Mouse (Mus musculus) heart, embryonic 12.5 days (tissue): Measurements from ENCODE around the gene Tbc1d7. TPM values are rescaled to one million over a fixed set of nuclear protein-coding genes. Genes with fewer than 3 reads are reported as not detected.

Experiments used
- ATAC-seq: fragments of 200-750 bp; cut with Nextera tagmentation; 2 replicates; pipeline ENCODE4 v1.8.0; 2017; ENCODE audit warnings: moderate TSS enrichment, moderate library complexity; ENCODE audit not compliant: insufficient number of reproducible peaks, low FRiP score
- H3K27ac ChIP-seq: fragments of 300-500 bp; sonication (generic); 2 replicates; pipeline ENCODE4 v1.5.1; 2016; ENCODE audit warnings: mild to moderate bottlenecking, moderate library complexity; ENCODE audit not compliant: poor library complexity, severe bottlenecking
- H3K27me3 ChIP-seq: fragments of 300-500 bp; sonication (generic); replicated peaks from 2 replicates; pipeline ENCODE4 v1.6.1; 2016; ENCODE audit warnings: mild to moderate bottlenecking, moderate library complexity
- H3K36me3 ChIP-seq: fragments of 300-500 bp; sonication (generic); 2 replicates; pipeline ENCODE4 v1.6.1; 2016; ENCODE audit warnings: mild to moderate bottlenecking, moderate library complexity
- H3K4me1 ChIP-seq: fragments of 300-500 bp; sonication (generic); replicated peaks from 2 replicates; pipeline ENCODE4 v1.6.1; 2016; ENCODE audit warnings: mild to moderate bottlenecking
- H3K4me2 ChIP-seq: fragments of 300-500 bp; sonication (generic); 2 replicates; pipeline ENCODE4 v1.6.1; 2016; ENCODE audit warnings: mild to moderate bottlenecking, moderate library complexity
- H3K4me3 ChIP-seq: fragments of 300-500 bp; sonication (generic); 2 replicates; pipeline ENCODE4 v1.5.1; 2016; ENCODE audit warnings: mild to moderate bottlenecking
- H3K9ac ChIP-seq: fragments of 300-500 bp; sonication (generic); 2 replicates; pipeline ENCODE4 v1.6.1; 2016; ENCODE audit warnings: mild to moderate bottlenecking, moderate library complexity
- H3K9me3 ChIP-seq: fragments of 300-500 bp; sonication (generic); replicated peaks from 2 replicates; pipeline ENCODE4 v1.6.1; 2016; ENCODE audit warnings: mild to moderate bottlenecking, moderate library complexity
- WGBS: fragments of 180-500 bp; shearing (Covaris S2); methylation state at CpG from one replicate; pipeline ENCODE4 v1.1.7; 2016; 5-methylcytosine and 5-hydroxymethylcytosine counted together
- polyA plus RNA-seq: library from polyadenylated mRNA; unstranded; fragments of >200 nt; fragmentation: Nextera tagmentation; extraction: Ambion mirVana; gene quantifications from 2 replicates; pipeline ENCODE4 v1.2.1, GENCODE M21; 2016

Tbc1d7 gene
- polyA plus RNA-seq, 1 experiment from 2014 or later: 52.3 TPM

GRCm38 (mm10) chr13:43208914-43209439, 37.7 kb upstream of the Tbc1d7 start:
- 0 out of 2 replicates have a peak overlapping the region, but pooled peaks have one; percentile 16 for H3K9ac ChIP-seq
- no peak overlapping the region for H3K27ac ChIP-seq
- peaks cover 38% of the 10 kb centered on the region for H3K4me1 ChIP-seq
- H3K36me3 ChIP-seq: no peaks in the 10 kb centered on the region
- WGBS: 56% methylated on average over 16 of the region's 16 CpGs
- H3K9me3 ChIP-seq: 0 out of 2 replicates have a peak, but pooled peaks cover 3% of the 10 kb centered on the region
- H3K27me3 ChIP-seq: no peaks in the 10 kb centered on the region
- H3K4me3 ChIP-seq: no peak overlapping the region
- no peak for ATAC-seq
- H3K4me2 ChIP-seq: no peak overlapping the region

GRCm38 (mm10) chr13:43206118-43206683, 34.9 kb upstream of the Tbc1d7 start:
- H3K9me3 ChIP-seq: 0 out of 2 replicates have a peak, but pooled peaks cover 3% of the 10 kb centered on the region
- 83% methylated on average over 12 of the region's 12 CpGs for WGBS
- H3K9ac ChIP-seq: no peak overlapping the region
- no peak for ATAC-seq
- no peak overlapping the region for H3K4me2 ChIP-seq
- no peak overlapping the region for H3K27ac ChIP-seq
- no peaks in the 10 kb centered on the region for H3K36me3 ChIP-seq
- H3K4me1 ChIP-seq: peaks cover 36% of the 10 kb centered on the region
- H3K4me3 ChIP-seq: no peak overlapping the region
- H3K27me3 ChIP-seq: no peaks in the 10 kb centered on the region

GRCm38 (mm10) chr13:43203641-43204040, 32.3 kb upstream of the Tbc1d7 start:
- ATAC-seq: no peak
- Histone ChIP-seq H3K9me3 (0 out of 2 replicates have a peak, but pooled peaks cover 3% of the 10 kb centered on the region), H3K4me3 (no peak overlapping the region), H3K4me2 (no peak overlapping the region), H3K9ac (no peak overlapping the region), H3K27ac (no peak overlapping the region), H3K36me3 (0 out of 2 replicates have a peak, but pooled peaks cover 7% of the 10 kb centered on the region), H3K4me1 (peaks cover 30% of the 10 kb centered on the region), H3K27me3 (0 out of 2 replicates have a peak, but pooled peaks cover 3% of the 10 kb centered on the region)
- WGBS: 42% methylated on average over 5 of the region's 5 CpGs

GRCm38 (mm10) chr13:43203234-43203633, 31.9 kb upstream of the Tbc1d7 start:
- no peak overlapping the region for H3K4me2 ChIP-seq
- H3K4me3 ChIP-seq: no peak overlapping the region
- H3K4me1 ChIP-seq: peaks cover 29% of the 10 kb centered on the region
- H3K27ac ChIP-seq: no peak overlapping the region
- 0 out of 2 replicates have a peak, but pooled peaks cover 7% of the 10 kb centered on the region for H3K36me3 ChIP-seq
- no peak overlapping the region for H3K9ac ChIP-seq
- H3K9me3 ChIP-seq: 0 out of 2 replicates have a peak, but pooled peaks cover 3% of the 10 kb centered on the region
- no peak for ATAC-seq
- WGBS: 61% methylated on average over 7 of the region's 7 CpGs
- 0 out of 2 replicates have a peak, but pooled peaks cover 7% of the 10 kb centered on the region for H3K27me3 ChIP-seq

- WGBS: 79% methylated on average over 10 of the region's 10 CpGs
- no peak overlapping the region for H3K4me2 ChIP-seq
- 0 out of 2 replicates have a peak, but pooled peaks cover 7% of the 10 kb centered on the region for H3K36me3 ChIP-seq
- no peak overlapping the region for H3K27ac ChIP-seq
- 0 out of 2 replicates have a peak, but pooled peaks cover 10% of the 10 kb centered on the region for H3K27me3 ChIP-seq
- no peak overlapping the region for H3K4me3 ChIP-seq
- H3K4me1 ChIP-seq: peaks cover 37% of the 10 kb centered on the region
- no peaks in the 10 kb centered on the region for H3K9me3 ChIP-seq
- no peak for ATAC-seq
- H3K9ac ChIP-seq: no peak overlapping the region
Observed at GRCm38 (mm10) chr13:43202351-43202750, 31.1 kb upstream of the Tbc1d7 start.

- Histone ChIP-seq H3K4me2 (no peak overlapping the region), H3K9me3 (no peaks in the 10 kb centered on the region), H3K27ac (no peak overlapping the region), H3K36me3 (0 out of 2 replicates have a peak, but pooled peaks cover 7% of the 10 kb centered on the region), H3K27me3 (0 out of 2 replicates have a peak, but pooled peaks cover 10% of the 10 kb centered on the region), H3K4me1 (peaks cover 45% of the 10 kb centered on the region), H3K9ac (no peak overlapping the region), H3K4me3 (no peak overlapping the region)
- WGBS: 40% methylated on average over 22 of the region's 22 CpGs
- ATAC-seq: no peak
Observed at GRCm38 (mm10) chr13:43201033-43201432, 29.7 kb upstream of the Tbc1d7 start.

GRCm38 (mm10) chr13:43200473-43200872, 29.2 kb upstream of the Tbc1d7 start:
- Histone ChIP-seq H3K27me3 (0 out of 2 replicates have a peak, but pooled peaks cover 10% of the 10 kb centered on the region), H3K9me3 (no peaks in the 10 kb centered on the region), H3K4me1 (peaks cover 44% of the 10 kb centered on the region), H3K9ac (no peak overlapping the region), H3K27ac (no peak overlapping the region), H3K4me3 (no peak overlapping the region), H3K4me2 (no peak overlapping the region), H3K36me3 (0 out of 2 replicates have a peak, but pooled peaks cover 7% of the 10 kb centered on the region)
- no peak for ATAC-seq
- WGBS: 75% methylated on average over 22 of the region's 22 CpGs

- Histone ChIP-seq H3K36me3 (0 out of 2 replicates have a peak, but pooled peaks cover 7% of the 10 kb centered on the region), H3K4me3 (no peak overlapping the region), H3K4me2 (no peak overlapping the region), H3K9ac (no peak overlapping the region), H3K27me3 (0 out of 2 replicates have a peak, but pooled peaks cover 10% of the 10 kb centered on the region), H3K9me3 (no peaks in the 10 kb centered on the region), H3K4me1 (peaks cover 48% of the 10 kb centered on the region), H3K27ac (no peak overlapping the region)
- no peak for ATAC-seq
- WGBS: 67% methylated on average over 5 of the region's 5 CpGs
Observed at GRCm38 (mm10) chr13:43199749-43200148, 28.4 kb upstream of the Tbc1d7 start.

- Histone ChIP-seq H3K9me3 (no peaks in the 10 kb centered on the region), H3K4me3 (no peak overlapping the region), H3K36me3 (0 out of 2 replicates have a peak, but pooled peaks cover 7% of the 10 kb centered on the region), H3K4me1 (peaks cover 48% of the 10 kb centered on the region), H3K27me3 (0 out of 2 replicates have a peak, but pooled peaks cover 10% of the 10 kb centered on the region), H3K27ac (no peak overlapping the region), H3K9ac (no peak overlapping the region), H3K4me2 (no peak overlapping the region)
- 90% methylated on average over 7 of the region's 7 CpGs for WGBS
- ATAC-seq: no peak
Observed at GRCm38 (mm10) chr13:43199282-43199681, 28.0 kb upstream of the Tbc1d7 start.

- peaks cover 51% of the 10 kb centered on the region for H3K4me1 ChIP-seq
- H3K36me3 ChIP-seq: 0 out of 2 replicates have a peak, but pooled peaks cover 7% of the 10 kb centered on the region
- 56% methylated on average over 6 of the region's 6 CpGs for WGBS
- no peaks in the 10 kb centered on the region for H3K9me3 ChIP-seq
- H3K27ac ChIP-seq: peak overlapping the region; percentile 77; the same call in 1 of the 2 replicates
- H3K4me2 ChIP-seq: no peak overlapping the region
- 0 out of 2 replicates have a peak, but pooled peaks cover 10% of the 10 kb centered on the region for H3K27me3 ChIP-seq
- no peak overlapping the region for H3K9ac ChIP-seq
- no peak overlapping the region for H3K4me3 ChIP-seq
- no peak for ATAC-seq
Observed at GRCm38 (mm10) chr13:43197187-43197586, 25.9 kb upstream of the Tbc1d7 start.

- Histone ChIP-seq H3K9me3 (no peaks in the 10 kb centered on the region), H3K4me3 (no peak overlapping the region), H3K9ac (no peak overlapping the region), H3K27me3 (0 out of 2 replicates have a peak, but pooled peaks cover 10% of the 10 kb centered on the region), H3K27ac (peak overlapping the region; percentile 77), H3K4me2 (peak overlapping the region; percentile 30), H3K36me3 (0 out of 2 replicates have a peak, but pooled peaks cover 7% of the 10 kb centered on the region), H3K4me1 (peaks cover 60% of the 10 kb centered on the region)
- WGBS: 0% methylated on average over 7 of the region's 7 CpGs
- ATAC-seq: peak; percentile 84
Observed at GRCm38 (mm10) chr13:43196000-43196399, 24.7 kb upstream of the Tbc1d7 start.
